Mouse (Mus musculus): ENCODE results near the gene Robo4.

Gene Robo4

GRCm38 (mm10) chr9:37401802-37402201 lies at the start of gene Robo4:
TSS of gene Robo4 (plus strand) at chr9:37401897.
- no peak for DNase-seq (ENCODE audit: low read depth, low spot score)

- no peak for DNase-seq (ENCODE audit: low read depth, low spot score)
These were observed 47.2 kb upstream of the Robo4 start for GRCm38 (mm10) chr9:37354485-37354884.

GRCm38 (mm10) chr9:37358713-37359330 lies 42.9 kb upstream of the Robo4 start:
- no peak for DNase-seq (ENCODE audit: low read depth, low spot score)

- DNase-seq (ENCODE audit: low read depth, low spot score): no peak
These were observed 42.1 kb upstream of the Robo4 start for GRCm38 (mm10) chr9:37359331-37360220.

GRCm38 (mm10) chr9:37362084-37362483 lies 39.6 kb upstream of the Robo4 start:
- no peak for DNase-seq (ENCODE audit: low read depth, low spot score)

GRCm38 (mm10) chr9:37362881-37363280 lies 38.8 kb upstream of the Robo4 start:
- no peak for DNase-seq (ENCODE audit: low read depth, low spot score)

GRCm38 (mm10) chr9:37363551-37363950 lies 38.1 kb upstream of the Robo4 start:
- DNase-seq (ENCODE audit: low read depth, low spot score): no peak

- DNase-seq (ENCODE audit: low read depth, low spot score): no peak
These were observed 37.3 kb upstream of the Robo4 start for GRCm38 (mm10) chr9:37364392-37364791.

GRCm38 (mm10) chr9:37365706-37366105 lies 36.0 kb upstream of the Robo4 start:
- no peak for DNase-seq (ENCODE audit: low read depth, low spot score)

GRCm38 (mm10) chr9:37367301-37368080 lies 34.2 kb upstream of the Robo4 start, which contains the start of gene Hepacam:
TSS of gene Hepacam (plus strand) at chr9:37367351.
- no peak for DNase-seq (ENCODE audit: low read depth, low spot score)

- no peak for DNase-seq (ENCODE audit: low read depth, low spot score)
These were observed 33.4 kb upstream of the Robo4 start for GRCm38 (mm10) chr9:37368081-37368830.

GRCm38 (mm10) chr9:37368860-37369259 lies 32.8 kb upstream of the Robo4 start:
- DNase-seq (ENCODE audit: low read depth, low spot score): no peak

- DNase-seq (ENCODE audit: low read depth, low spot score): no peak
These were observed 30.4 kb upstream of the Robo4 start for GRCm38 (mm10) chr9:37371232-37371801.

- no peak for DNase-seq (ENCODE audit: low read depth, low spot score)
These were observed 26.0 kb upstream of the Robo4 start for GRCm38 (mm10) chr9:37375718-37376117.

- DNase-seq (ENCODE audit: low read depth, low spot score): no peak
These were observed 18.5 kb upstream of the Robo4 start for GRCm38 (mm10) chr9:37383161-37383560.

GRCm38 (mm10) chr9:37384284-37385182 lies 17.2 kb upstream of the Robo4 start:
- no peak for DNase-seq (ENCODE audit: low read depth, low spot score)

- no peak for DNase-seq (ENCODE audit: low read depth, low spot score)
These were observed 10.8 kb upstream of the Robo4 start for GRCm38 (mm10) chr9:37390891-37391290.

- DNase-seq (ENCODE audit: low read depth, low spot score): no peak
These were observed 9.6 kb upstream of the Robo4 start for GRCm38 (mm10) chr9:37392071-37392470.

GRCm38 (mm10) chr9:37393482-37394131 lies 8.1 kb upstream of the Robo4 start:
- no peak for DNase-seq (ENCODE audit: low read depth, low spot score)

Measured in WW6 (cell line).